ENCODE assay signal across 9 mouse cellular contexts in genomic region chr5:98348605-98349004, GRCm38 (mm10). TPM values are rescaled to one million over a fixed set of nuclear protein-coding genes. Genes with fewer than 3 reads are reported as not detected.
DNase-seq lines count a peak whose midpoint lies in the region; ATAC-seq and TF ChIP-seq lines count a peak whose summit lies in the region.
"Had no signal": no experiment of that assay in that cellular context is flagged by ENCODE, and none has a peak within 500 bp of the region (broad histone marks: within the 10 kb centered on the region; RNA-seq: fewer than 3 reads in every experiment).

No protein-coding gene starts in this region.

- 12% methylated on average over 8 of the region's 8 CpGs for WGBS in hindbrain, embryonic 14.5 days

- H3K36me3 ChIP-seq in G1E (replicated peaks) = no peaks in the 10 kb centered on the region
- no peaks in the 10 kb centered on the region for H3K36me3 ChIP-seq in hindbrain, embryonic 14.5 days (replicated peaks; ENCODE audit: control insufficient read depth, insufficient read depth)

- H3K27me3 ChIP-seq in G1E (ENCODE audit: insufficient read depth, low read length) = no peaks in the 10 kb centered on the region
- H3K27me3 ChIP-seq in hindbrain, embryonic 14.5 days (ENCODE audit: control insufficient read depth, insufficient read depth, low read length) = no peaks in the 10 kb centered on the region

- DNase-seq in G1E (ENCODE audit: low spot score) = no peak
- DNase-seq in fibroblast of lung, adult 2 months (ENCODE audit: low read depth) = peak; percentile 24
- peak; percentile 93 for DNase-seq in hindbrain, embryonic 14.5 days (ENCODE audit: low spot score)
- peak; percentile 24 for DNase-seq in layer of hippocampus, adult 9-11 months
- peak; percentile 76 for DNase-seq in lung, postnatal 10 days
- DNase-seq in retina, postnatal 1 day = peak; percentile 80
- DNase-seq in urinary bladder, postnatal 25 days (ENCODE audit: low spot score) = peak; percentile 82

- H3K27ac ChIP-seq in bone marrow macrophage, adult 2 months (ENCODE audit: insufficient read depth, low read depth, low read length) = no peak overlapping the region
- no peak overlapping the region for H3K27ac ChIP-seq in hindbrain, embryonic 14.5 days
- H3K27ac ChIP-seq: macrophage had no signal

- ATAC-seq in G1E (ENCODE audit: extremely low read depth, insufficient number of reproducible peaks, low FRiP score, poor library complexity, severe bottlenecking) = no peak
- peak; percentile 72; the same call in 1 of the 2 replicates for ATAC-seq in hindbrain, embryonic 14.5 days (ENCODE audit: low FRiP score)

- H3K4me1 ChIP-seq in G1E (ENCODE audit: insufficient read depth, low read depth, low read length) = no peaks in the 10 kb centered on the region
- no peaks in the 10 kb centered on the region for H3K4me1 ChIP-seq in bone marrow macrophage, adult 2 months (ENCODE audit: control insufficient read depth, insufficient read depth, low read length)
- H3K4me1 ChIP-seq in hindbrain, embryonic 14.5 days (replicated peaks; ENCODE audit: control insufficient read depth, insufficient read depth, low read length) = no peaks in the 10 kb centered on the region

- H3K9me3 ChIP-seq in G1E (replicated peaks) = peaks cover 39% of the 10 kb centered on the region
- H3K9me3 ChIP-seq in hindbrain, embryonic 14.5 days (ENCODE audit: control insufficient read depth, low read length) = no peaks in the 10 kb centered on the region

- 0 out of 2 replicates have a peak, but pooled peaks have one; percentile 29 for TF ChIP-seq CTCF in G1E (IDR thresholded peaks at IDR 0.05; ENCODE audit: low read depth, low read length)
- TF ChIP-seq CTCF in bone marrow macrophage, adult 2 months (IDR thresholded peaks at IDR 0.05; ENCODE audit: low read depth, low read length) = peak; percentile 85

- TF ChIP-seq POLR2A in bone marrow macrophage, adult 2 months (IDR thresholded peaks at IDR 0.05; ENCODE audit: borderline replicate concordance, low read depth, low read length) = no peak

- no peak overlapping the region for H3K4me3 ChIP-seq in G1E (ENCODE audit: low read depth, low read length)
- H3K4me3 ChIP-seq in bone marrow macrophage, adult 2 months (ENCODE audit: insufficient read depth, low read length) = no peak overlapping the region
- H3K4me3 ChIP-seq in hindbrain, embryonic 14.5 days (replicated peaks; ENCODE audit: low read length) = no peak overlapping the region

- H3K9ac ChIP-seq in hindbrain, embryonic 14.5 days = no peak overlapping the region

- 0 out of 2 replicates have a peak overlapping the region, but pooled peaks have one; percentile 21 for H3K4me2 ChIP-seq in hindbrain, embryonic 14.5 days (replicated peaks)

RNA-seq across cellular contexts. Expression of gene Cfap299, which starts 19.5 kb away (rescaled TPM):
- total RNA-seq in G1E (2014; fragmentation: Nextera tagmentation) = not detected in 2 replicates
- not detected in 2 replicates for total RNA-seq in G1E (2017)
- not detected in 2 replicates for polyA plus RNA-seq in G1E (2012)
- polyA plus RNA-seq in bone marrow macrophage, adult 2 months (2012; ENCODE audit: insufficient read depth, insufficient read length, missing spikeins) = not detected in 2 replicates
- polyA plus RNA-seq in hindbrain, embryonic 14.5 days (2014; fragmentation: Nextera tagmentation; extraction: Ambion mirVana) = 1.6 and 1.8 TPM in 2 replicates
- polyA plus RNA-seq: macrophage had no signal
